Mouse (Mus musculus) hindbrain, embryonic 14.5 days (tissue): ENCODE results near the gene Dlg4. TPM values are rescaled to one million over a fixed set of nuclear protein-coding genes. Genes with fewer than 3 reads are reported as not detected.
"Not testable (repeated sequence)": the region's sequence is repeated elsewhere in the genome, so short reads cannot be mapped to it uniquely, and the experiment has no call there.

Source experiments
- ATAC-seq: fragments of 200-750 bp; cut with Nextera tagmentation; 2 replicates; pipeline ENCODE4 v1.8.0; 2017; ENCODE audit warnings: moderate number of reproducible peaks, mild to moderate bottlenecking, moderate TSS enrichment, moderate library complexity; ENCODE audit not compliant: low FRiP score
- DNase-seq: peaks from one replicate; pipeline ENCODE4 v3.0.0-alpha.2; 2015; ENCODE audit warnings: low spot score
- H3K27ac ChIP-seq: fragments of 300-500 bp; sonication (generic); 2 replicates; pipeline ENCODE4 v1.5.1; 2014; ENCODE audit warnings: mild to moderate bottlenecking, moderate library complexity
- H3K27me3 ChIP-seq: fragments of 300-500 bp; sonication (generic); 2 replicates; pipeline ENCODE4 v1.6.1; 2014; ENCODE audit warnings: mild to moderate bottlenecking, low read length, mixed read lengths; ENCODE audit not compliant: control insufficient read depth, insufficient read depth
- H3K36me3 ChIP-seq: fragments of 300-500 bp; sonication (generic); replicated peaks from 2 replicates; pipeline ENCODE4 v1.6.1; 2014; ENCODE audit not compliant: control insufficient read depth, insufficient read depth
- H3K4me1 ChIP-seq: fragments of 300-500 bp; sonication (generic); replicated peaks from 2 replicates; pipeline ENCODE4 v1.6.1; 2014; ENCODE audit warnings: antibody characterized with exemption, low read length, mixed read lengths; ENCODE audit not compliant: control insufficient read depth, insufficient read depth
- H3K4me2 ChIP-seq: fragments of 300-500 bp; sonication (generic); replicated peaks from 2 replicates; pipeline ENCODE4 v1.6.1; 2014; ENCODE audit warnings: mild to moderate bottlenecking, moderate library complexity
- H3K4me3 ChIP-seq: fragments of 300-500 bp; sonication (generic); replicated peaks from 2 replicates; pipeline ENCODE4 v1.5.1; 2014; ENCODE audit warnings: mild to moderate bottlenecking, low read length
- H3K9ac ChIP-seq: fragments of 300-500 bp; sonication (generic); 2 replicates; pipeline ENCODE4 v1.6.1; 2014
- H3K9me3 ChIP-seq: fragments of 300-500 bp; sonication (generic); 2 replicates; pipeline ENCODE4 v1.6.1; 2016; ENCODE audit warnings: low read length; ENCODE audit not compliant: control insufficient read depth
- WGBS: fragments of 180-500 bp; shearing (Covaris S2); extraction: QIAGEN DNeasy Blood & Tissue Kit; methylation state at CpG from one replicate; pipeline ENCODE4 v1.1.7; 2014; 5-methylcytosine and 5-hydroxymethylcytosine counted together
- polyA plus RNA-seq: library from polyadenylated mRNA; unstranded; fragments of >200 nt; fragmentation: Nextera tagmentation; extraction: Ambion mirVana; gene quantifications from 2 replicates; pipeline ENCODE4 v1.2.1, GENCODE M21; 2014

Dlg4 gene
- polyA plus RNA-seq, 1 experiment from 2014 or later, result 26.6 TPM

DNA sequence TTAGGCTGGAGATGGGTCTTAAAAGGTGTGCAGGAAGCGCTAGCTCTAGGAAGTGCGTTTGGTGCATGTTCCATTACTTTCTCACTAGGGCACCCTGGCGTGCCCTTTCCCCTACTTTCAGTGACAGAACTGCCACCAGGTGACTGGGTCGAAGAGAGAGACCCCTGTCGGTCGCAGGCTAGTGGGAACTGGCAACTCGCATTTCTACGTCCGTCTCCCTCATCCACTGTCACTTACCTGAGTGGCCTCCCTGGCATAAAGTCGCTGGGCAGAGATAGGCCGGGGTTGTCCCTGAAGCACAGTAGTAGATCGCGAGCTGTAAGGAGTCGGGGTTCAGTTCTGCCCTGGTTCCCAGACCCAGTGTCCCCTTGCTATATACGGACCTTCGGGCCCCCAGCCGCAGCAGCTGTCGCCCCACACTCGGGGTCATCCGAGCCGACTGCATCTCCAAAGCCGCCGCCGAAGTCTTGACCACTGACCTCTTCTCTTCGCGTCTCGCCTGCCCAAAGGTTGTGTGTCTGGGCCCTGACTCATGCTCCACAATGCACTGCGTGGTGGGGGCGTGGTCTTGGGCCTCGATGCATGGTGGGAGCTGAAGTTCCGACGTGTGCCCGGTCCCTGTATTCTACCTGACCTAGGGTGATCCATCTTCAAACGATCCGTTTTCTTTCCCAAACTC, 1.7 kb upstream of the Dlg4 start, which contains the start of gene Acadvl:
TSS of gene Acadvl (minus strand) at position 532 of the 679 bp plus-strand sequence.
- H3K9ac ChIP-seq, result peak within 1 kb of the TSS; percentile 72
- no peaks in the 10 kb centered on the region for H3K27me3 ChIP-seq
- peak within 1 kb of the TSS; percentile 50 for H3K4me3 ChIP-seq
- DNase-seq (peak; percentile 84), ATAC-seq (peak; percentile 78; the same call in 1 of the 2 replicates)
- H3K4me2 ChIP-seq, result peak within 1 kb of the TSS; percentile 75
- 1% methylated on average over 35 of the region's 35 CpGs for WGBS
- peak within 1 kb of the TSS; percentile 66 for H3K27ac ChIP-seq
- peaks cover 40% of the 10 kb centered on the region for H3K36me3 ChIP-seq
- H3K4me1 ChIP-seq, result peaks cover 31% of the 10 kb centered on the region
- no peaks in the 10 kb centered on the region for H3K9me3 ChIP-seq

DNA sequence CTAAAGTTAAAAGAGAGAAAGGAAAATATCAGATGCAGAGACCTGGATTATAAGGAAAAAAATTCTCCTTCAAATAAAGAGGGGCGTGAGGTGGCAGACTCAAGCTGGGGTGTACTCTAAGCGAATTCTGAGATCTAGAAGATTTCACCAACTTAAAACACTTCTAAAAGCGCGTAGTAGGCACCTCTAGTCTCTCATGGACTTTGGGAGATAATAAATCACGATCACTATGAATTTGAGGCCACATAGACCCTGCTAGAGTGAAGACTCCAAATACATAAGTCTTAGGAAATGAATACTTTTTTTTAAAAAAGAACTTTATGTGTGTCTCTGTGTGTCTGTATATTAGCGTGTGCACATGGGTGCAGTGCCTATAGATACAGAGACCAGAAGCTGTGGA, 1.1 kb upstream of the Dlg4 start:
- Histone ChIP-seq H3K27ac (no peak overlapping the region), H3K4me2 (peak overlapping the region; percentile 75), H3K9me3 (no peaks in the 10 kb centered on the region), H3K9ac (peak overlapping the region; percentile 72; the same call in 1 of the 2 replicates), H3K4me1 (peaks cover 37% of the 10 kb centered on the region), H3K36me3 (peaks cover 33% of the 10 kb centered on the region), H3K4me3 (peak overlapping the region; percentile 50), H3K27me3 (no peaks in the 10 kb centered on the region)
- 69% methylated on average over 6 of the region's 6 CpGs for WGBS
- DNase-seq, result no peak
- no peak for ATAC-seq

DNA sequence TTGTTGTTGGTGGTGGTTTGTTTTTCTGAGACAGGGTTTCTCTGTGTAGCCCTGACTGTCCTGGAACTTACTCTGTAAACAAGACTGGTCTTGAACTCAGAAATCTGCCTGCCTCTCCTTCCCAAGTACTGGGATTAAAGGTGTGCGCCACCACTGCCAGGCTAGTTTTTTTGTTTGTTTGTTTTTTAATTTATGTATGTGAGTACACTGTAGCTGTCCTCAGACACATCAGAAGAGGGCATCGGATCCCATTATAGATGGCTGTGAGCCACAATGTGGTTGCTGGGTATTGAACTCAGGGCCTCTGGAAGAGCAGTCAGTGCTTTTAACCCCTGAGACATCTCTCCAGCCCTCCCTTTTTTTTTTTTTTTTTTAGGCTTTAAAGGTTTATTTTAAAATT, 565 bp upstream of the Dlg4 start:
- H3K27ac ChIP-seq, H3K9ac ChIP-seq, H3K4me2 ChIP-seq, H3K27me3 ChIP-seq, ATAC-seq, DNase-seq, H3K4me3 ChIP-seq, H3K9me3 ChIP-seq: not testable (repeated sequence)
- Histone ChIP-seq H3K4me1 (peaks cover 37% of the 10 kb centered on the region), H3K36me3 (peaks cover 28% of the 10 kb centered on the region)
- 83% methylated on average over 2 of the region's 2 CpGs for WGBS

DNA sequence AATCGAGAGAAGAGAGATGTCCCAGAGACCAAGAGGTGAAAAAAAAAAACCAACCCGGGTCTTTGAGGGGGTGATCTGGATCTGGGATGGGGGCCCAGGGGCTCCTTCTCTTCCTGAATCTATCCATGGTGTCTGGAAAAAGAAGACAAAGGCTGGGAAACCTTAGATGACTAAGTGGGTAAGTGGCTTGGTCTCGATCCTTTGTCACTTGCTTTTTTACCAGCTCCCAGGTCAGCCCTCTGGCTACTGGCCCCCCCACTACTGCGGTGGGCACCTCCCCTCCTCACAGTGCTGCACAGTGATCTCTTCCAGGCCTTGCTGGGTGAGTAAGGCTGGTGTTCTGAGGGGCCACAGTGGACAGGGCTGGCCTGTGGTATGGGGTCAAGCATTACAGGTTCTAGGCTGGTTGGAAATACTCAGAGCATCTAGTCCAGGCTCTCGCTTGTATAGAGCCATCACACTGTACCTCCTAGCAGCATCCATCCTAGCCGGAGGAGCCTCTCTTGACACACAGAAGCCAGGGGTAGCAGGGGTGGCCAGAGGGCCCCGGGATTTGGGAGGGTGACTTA, 541 bp downstream of the Dlg4 start:
- H3K9me3 ChIP-seq, result no peaks in the 10 kb centered on the region
- H3K27me3 ChIP-seq, result no peaks in the 10 kb centered on the region
- H3K4me2 ChIP-seq, result peak overlapping the region; percentile 90
- H3K36me3 ChIP-seq, result peaks cover 17% of the 10 kb centered on the region
- ATAC-seq (no peak), DNase-seq (no peak)
- peaks cover 42% of the 10 kb centered on the region for H3K4me1 ChIP-seq
- peak overlapping the region; percentile 94; the same call in 1 of the 2 replicates for H3K9ac ChIP-seq
- no peak overlapping the region; the same call in 1 of the 2 replicates for H3K4me3 ChIP-seq
- 52% methylated on average over 7 of the region's 7 CpGs for WGBS
- peak overlapping the region; percentile 95; the same call in 1 of the 2 replicates for H3K27ac ChIP-seq

DNA sequence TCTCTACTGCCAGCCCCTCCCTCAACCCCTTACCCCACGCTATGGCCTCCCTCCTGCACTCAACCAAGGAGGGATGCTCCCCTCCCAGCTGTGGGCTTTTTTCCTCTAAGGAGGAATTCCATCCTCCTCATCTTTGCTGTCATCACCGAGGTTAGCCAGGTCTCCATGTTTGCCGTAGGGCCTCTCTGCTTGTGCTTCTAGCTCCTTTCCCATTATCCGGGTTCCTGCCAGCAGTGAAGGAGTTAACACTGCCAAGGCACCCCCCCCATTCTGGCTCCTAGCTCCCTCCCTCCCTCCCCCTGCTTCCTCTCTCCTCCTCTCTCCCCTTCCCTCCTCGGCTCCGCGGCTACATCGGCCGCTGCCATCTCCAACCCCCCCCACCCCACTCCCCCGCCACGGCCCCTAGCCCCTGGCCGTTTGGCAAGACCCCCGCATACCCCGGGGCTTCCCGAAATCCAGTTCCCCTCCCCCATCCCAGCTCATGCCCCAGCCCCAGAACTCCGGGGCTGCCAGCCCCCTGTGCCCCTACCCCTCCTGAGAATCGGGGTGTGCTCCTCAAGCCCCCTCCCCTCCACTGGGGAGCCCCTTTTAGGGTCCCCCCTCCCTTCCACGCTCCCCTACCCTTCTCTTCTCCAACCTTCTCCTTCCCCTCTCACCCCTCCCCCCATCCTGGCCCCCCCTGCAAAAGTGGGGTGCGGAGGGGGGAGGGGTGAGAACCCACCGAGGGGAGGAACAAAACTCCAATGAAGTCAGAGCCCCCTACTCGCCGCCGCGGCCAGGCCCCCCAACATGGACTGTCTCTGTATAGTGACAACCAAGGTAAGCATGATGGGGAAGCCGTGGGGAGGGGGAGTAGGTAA, 1.6 kb downstream of the Dlg4 start:
- Histone ChIP-seq H3K9me3 (no peaks in the 10 kb centered on the region), H3K4me3 (peak overlapping the region; percentile 81), H3K36me3 (peaks cover 7% of the 10 kb centered on the region), H3K4me2 (peak overlapping the region; percentile 90), H3K4me1 (peaks cover 52% of the 10 kb centered on the region), H3K9ac (peak overlapping the region; percentile 94), H3K27ac (peak overlapping the region; percentile 95), H3K27me3 (no peaks in the 10 kb centered on the region)
- ATAC-seq (no peak), DNase-seq (peak; percentile 83)
- WGBS, result under 1% methylated on average over 24 of the region's 25 CpGs

DNA sequence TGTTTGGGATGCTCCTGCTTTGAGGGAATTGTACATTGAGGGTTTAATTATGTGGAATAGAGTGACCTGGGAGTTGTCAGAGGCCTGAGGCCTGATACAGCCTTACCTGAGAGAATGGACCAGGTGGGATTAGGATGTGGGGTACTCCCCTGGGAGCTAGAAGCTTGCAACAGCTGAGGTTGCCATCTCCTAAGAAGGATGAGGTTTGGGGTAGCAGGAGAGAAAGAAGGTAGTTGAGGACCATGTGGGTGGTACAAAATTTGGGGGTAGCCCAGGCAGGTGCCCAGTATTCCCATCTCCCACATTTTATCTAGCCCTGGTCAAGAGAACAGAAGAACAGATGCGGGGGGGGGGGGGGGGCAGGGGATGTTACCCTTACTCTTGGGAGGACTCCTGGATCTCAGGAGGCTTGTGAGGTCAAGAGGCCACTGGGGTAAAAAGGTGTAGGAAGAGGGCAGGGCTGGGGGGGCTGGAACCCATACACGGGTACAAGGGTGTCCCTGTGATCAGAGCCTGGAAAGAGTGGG, 2.8 kb downstream of the Dlg4 start:
- Histone ChIP-seq H3K27me3 (no peaks in the 10 kb centered on the region), H3K4me3 (peak overlapping the region; percentile 81), H3K9me3 (no peaks in the 10 kb centered on the region), H3K4me1 (peaks cover 58% of the 10 kb centered on the region), H3K27ac (peak overlapping the region; percentile 95), H3K9ac (peak overlapping the region; percentile 94), H3K36me3 (no peaks in the 10 kb centered on the region), H3K4me2 (peak overlapping the region; percentile 90)
- no peak for DNase-seq
- ATAC-seq, result no peak
- WGBS, result 10% methylated on average over 2 of the region's 2 CpGs

DNA sequence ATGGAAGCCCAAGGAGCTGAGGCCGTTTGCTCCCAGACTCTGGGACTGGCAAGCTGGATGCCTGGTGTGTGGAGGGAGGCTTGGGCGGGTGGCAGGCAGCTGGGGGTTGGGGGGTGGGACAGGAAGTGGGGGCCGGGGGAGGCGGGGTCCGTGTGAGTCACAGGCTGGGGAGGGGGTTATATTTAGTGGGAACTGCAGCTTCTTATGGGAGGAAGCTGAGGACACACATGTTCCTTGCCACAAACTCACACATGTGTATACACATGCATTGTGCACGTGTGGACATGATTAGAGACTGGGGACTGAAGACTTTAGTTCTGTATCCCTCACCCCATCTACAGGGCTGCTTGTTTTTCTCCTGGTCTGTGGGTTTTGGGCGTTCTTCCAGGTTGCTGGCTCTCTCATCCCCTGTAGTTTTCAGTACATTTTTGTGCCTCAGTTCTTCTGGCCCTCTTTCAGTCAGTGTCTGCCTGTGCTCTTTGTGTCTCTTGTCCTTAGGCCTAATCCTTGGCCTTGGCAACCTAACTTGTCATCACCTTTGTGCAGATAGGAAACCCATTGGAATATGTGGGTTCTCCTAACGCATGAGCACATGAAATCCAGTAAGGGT, 3.4 kb downstream of the Dlg4 start:
- Histone ChIP-seq H3K4me2 (peak overlapping the region; percentile 90), H3K4me3 (peak overlapping the region; percentile 81), H3K27ac (peak overlapping the region; percentile 95), H3K27me3 (no peaks in the 10 kb centered on the region), H3K4me1 (peaks cover 60% of the 10 kb centered on the region), H3K9ac (peak overlapping the region; percentile 94), H3K9me3 (no peaks in the 10 kb centered on the region), H3K36me3 (no peaks in the 10 kb centered on the region)
- WGBS, result 11% methylated on average over 8 of the region's 8 CpGs
- DNase-seq, result no peak
- ATAC-seq, result no peak

DNA sequence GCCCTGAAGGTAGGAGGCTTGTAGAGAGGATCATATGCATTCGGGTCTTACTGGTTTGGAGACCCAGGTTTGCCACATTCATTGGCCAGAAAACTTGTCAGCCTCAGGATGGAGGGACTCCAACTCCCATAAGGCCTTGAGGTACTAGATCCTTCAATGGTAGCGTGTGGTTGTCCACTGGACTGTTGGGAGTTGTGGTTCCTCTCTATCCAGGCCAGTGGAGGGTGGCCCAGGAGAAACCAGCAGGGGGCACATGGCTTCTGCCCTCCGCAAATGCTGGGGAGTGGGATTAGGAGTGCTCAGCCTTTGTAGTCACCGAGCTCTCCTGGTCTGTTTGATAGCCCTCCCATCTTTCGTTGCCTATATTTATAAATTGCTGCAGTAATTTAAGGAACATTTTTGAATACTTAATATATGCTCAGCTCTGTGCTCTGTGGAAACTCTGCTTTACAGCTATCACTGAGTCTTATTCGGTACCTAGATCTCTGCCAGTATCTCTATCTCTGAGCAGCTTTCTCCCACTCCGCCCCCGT, 4.1 kb downstream of the Dlg4 start:
- Histone ChIP-seq H3K9me3 (no peaks in the 10 kb centered on the region), H3K9ac (peak overlapping the region; percentile 94), H3K4me2 (peak overlapping the region; percentile 90), H3K36me3 (no peaks in the 10 kb centered on the region), H3K4me3 (peak overlapping the region; percentile 81), H3K27me3 (no peaks in the 10 kb centered on the region), H3K4me1 (peaks cover 61% of the 10 kb centered on the region), H3K27ac (peak overlapping the region; percentile 95)
- WGBS, result 0% methylated on average over 8 of the region's 8 CpGs
- DNase-seq (peak; percentile 78), ATAC-seq (peak; percentile 69)
